Mouse (Mus musculus) limb, embryonic 10.5 days (tissue): ENCODE results near the gene Ubr1. TPM values are rescaled to one million over a fixed set of nuclear protein-coding genes. Genes with fewer than 3 reads are reported as not detected.
A peak's percentile ranks its signal among the peaks of the same experiment; 100 is the strongest.
"Not testable (repeated sequence)": the region's sequence is repeated elsewhere in the genome, so short reads cannot be mapped to it uniquely, and the experiment has no call there.

Source experiments
- DNase-seq: peaks from one replicate; pipeline ENCODE4 v3.0.0-alpha.2; 2017; ENCODE audit warnings: low spot score
- H3K27ac ChIP-seq: fragments of 300-500 bp; sonication (generic); 2 replicates; pipeline ENCODE4 v1.5.1; 2016; ENCODE audit warnings: mild to moderate bottlenecking
- H3K27me3 ChIP-seq: fragments of 300-500 bp; sonication (generic); 2 replicates; pipeline ENCODE4 v1.6.1; 2016; ENCODE audit warnings: low read depth, mild to moderate bottlenecking; ENCODE audit not compliant: poor library complexity, severe bottlenecking
- H3K36me3 ChIP-seq: fragments of 300-500 bp; sonication (generic); 2 replicates; pipeline ENCODE4 v1.6.1; 2016; ENCODE audit warnings: mild to moderate bottlenecking, moderate library complexity
- H3K4me1 ChIP-seq: fragments of 300-500 bp; sonication (generic); 2 replicates; pipeline ENCODE4 v1.6.1; 2016
- H3K4me3 ChIP-seq: fragments of 300-500 bp; sonication (generic); 2 replicates; pipeline ENCODE4 v1.5.1; 2016; ENCODE audit warnings: mild to moderate bottlenecking, moderate library complexity
- H3K9me3 ChIP-seq: fragments of 300-500 bp; sonication (generic); replicated peaks from 2 replicates; pipeline ENCODE4 v1.6.1; 2016; ENCODE audit warnings: mild to moderate bottlenecking
- whole genome bisulfite sequencing: fragments of 180-500 bp; shearing (Covaris S2); methylation state at CpG from one replicate; pipeline ENCODE4 v1.1.7; 2016; 5-methylcytosine and 5-hydroxymethylcytosine counted together
- polyA plus RNA-seq: library from polyadenylated mRNA; unstranded; fragments of >200 nt; fragmentation: Nextera tagmentation; extraction: Ambion mirVana; gene quantifications from 2 replicates; pipeline ENCODE4 v1.2.1, GENCODE M21; 2016

Ubr1 gene
- polyA plus RNA-seq, 1 experiment from 2014 or later: 31.7 TPM

DNA sequence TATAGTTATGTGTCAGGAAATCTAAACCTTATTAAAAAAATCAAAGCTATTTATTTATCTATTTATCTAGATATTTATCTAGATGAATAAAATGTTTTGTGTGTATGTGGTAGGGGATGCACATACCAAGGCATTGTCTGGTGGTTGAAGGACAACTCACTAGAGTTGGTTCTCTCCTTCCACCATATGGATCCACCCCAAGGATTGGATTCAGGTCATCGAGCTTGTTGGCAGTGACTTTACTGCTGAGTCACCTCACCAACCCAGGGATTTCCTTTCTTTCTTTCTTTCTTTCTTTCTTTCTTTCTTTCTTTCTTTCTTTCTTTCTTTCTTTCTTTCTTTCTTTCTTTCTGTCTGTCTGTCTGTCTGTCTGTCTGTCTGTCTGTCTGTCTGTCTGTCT is 26.1 kb upstream of the Ubr1 start:
- not testable (repeated sequence) for H3K27me3 ChIP-seq, H3K4me1 ChIP-seq, H3K36me3 ChIP-seq, DNase-seq, H3K27ac ChIP-seq, H3K4me3 ChIP-seq, H3K9me3 ChIP-seq
- WGBS: 86% methylated on average over 1 of the region's 1 CpGs

GRCm38 (mm10) chr2:120991196-120991595 is 20.7 kb upstream of the Ubr1 start:
- Histone ChIP-seq H3K27ac (no peak overlapping the region), H3K4me3 (no peak overlapping the region), H3K4me1 (no peaks in the 10 kb centered on the region), H3K9me3 (no peaks in the 10 kb centered on the region), H3K36me3 (no peaks in the 10 kb centered on the region), H3K27me3 (no peaks in the 10 kb centered on the region)
- WGBS: 71% methylated on average over 4 of the region's 4 CpGs
- no peak for DNase-seq

DNA sequence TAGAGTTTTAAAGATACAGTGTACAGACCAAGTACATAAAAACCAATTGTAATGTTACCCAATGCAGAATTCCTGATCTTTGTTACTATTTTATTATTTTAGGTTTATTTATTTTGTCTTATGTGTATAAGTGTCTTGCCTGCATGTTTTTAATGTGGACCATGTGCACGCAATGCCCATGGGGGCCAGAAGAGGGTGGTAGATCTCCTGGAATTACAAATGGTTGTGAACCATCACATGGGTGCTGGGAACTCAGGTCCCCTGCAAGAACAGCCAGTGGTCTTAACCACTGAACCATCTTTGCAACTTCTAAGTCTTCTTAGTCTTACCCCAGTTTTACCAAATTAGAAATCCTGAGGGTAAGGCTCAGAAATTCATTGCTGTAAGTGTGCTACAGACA is 14.7 kb upstream of the Ubr1 start:
- H3K36me3 ChIP-seq: no peaks in the 10 kb centered on the region
- H3K4me3 ChIP-seq: no peak overlapping the region
- H3K4me1 ChIP-seq: no peaks in the 10 kb centered on the region
- no peak for DNase-seq
- no peak overlapping the region for H3K27ac ChIP-seq
- H3K27me3 ChIP-seq: no peaks in the 10 kb centered on the region
- no peaks in the 10 kb centered on the region for H3K9me3 ChIP-seq
- WGBS: 85% methylated on average over 1 of the region's 1 CpGs

- Histone ChIP-seq H3K4me1 (no peaks in the 10 kb centered on the region), H3K36me3 (no peaks in the 10 kb centered on the region), H3K27me3 (peaks cover 5% of the 10 kb centered on the region; the same call in 1 of the 2 replicates), H3K9me3 (no peaks in the 10 kb centered on the region), H3K27ac (no peak overlapping the region), H3K4me3 (no peak overlapping the region)
- no peak for DNase-seq
- WGBS: 23% methylated on average over 2 of the region's 2 CpGs
Observed at GRCm38 (mm10) chr2:120983611-120984010, 13.1 kb upstream of the Ubr1 start.

DNA sequence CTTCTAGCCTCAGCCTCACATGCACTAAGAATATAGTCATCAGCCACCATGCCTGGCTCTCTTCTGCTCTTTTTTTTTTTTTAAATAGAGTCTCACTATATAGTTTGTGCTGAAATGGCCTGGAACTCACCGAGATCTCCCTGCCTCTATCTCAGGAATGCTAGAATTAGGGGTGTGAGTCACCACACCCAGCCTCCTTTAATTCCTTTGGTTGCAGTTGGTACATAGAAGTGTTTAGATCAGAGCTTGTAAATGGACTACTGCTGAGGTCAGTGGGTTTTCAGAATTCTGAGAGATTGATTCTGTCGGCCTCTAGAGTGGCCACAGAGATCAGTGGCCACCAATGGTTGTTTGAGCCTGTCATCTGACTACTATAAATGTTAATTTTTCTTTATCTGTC is 10.3 kb upstream of the Ubr1 start:
- Histone ChIP-seq H3K27me3 (peaks cover 28% of the 10 kb centered on the region), H3K4me3 (no peak overlapping the region), H3K4me1 (peaks cover 4% of the 10 kb centered on the region; the same call in 1 of the 2 replicates), H3K36me3 (no peaks in the 10 kb centered on the region), H3K9me3 (no peaks in the 10 kb centered on the region), H3K27ac (no peak overlapping the region)
- WGBS: 59% methylated on average over 2 of the region's 2 CpGs
- DNase-seq: no peak

DNA sequence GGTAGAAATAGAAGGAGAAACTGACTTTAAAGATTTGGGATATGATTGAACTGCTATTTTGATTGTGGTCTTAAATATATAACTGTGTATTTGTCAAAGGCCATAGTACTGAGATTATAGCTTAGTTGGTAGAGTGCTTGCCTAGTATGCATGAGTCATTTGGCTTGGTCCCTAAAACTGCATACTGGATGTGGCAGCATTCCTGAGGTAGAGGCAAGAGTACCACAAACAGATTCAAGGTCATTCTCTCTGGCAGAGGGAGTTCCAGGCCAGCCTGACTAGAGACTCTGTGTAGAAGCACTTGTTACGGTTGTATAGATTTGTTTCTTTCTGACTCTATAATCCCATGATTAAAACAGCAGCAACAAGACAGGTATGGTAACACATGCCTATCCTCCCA is 9.3 kb upstream of the Ubr1 start:
- Histone ChIP-seq H3K4me1 (peaks cover 4% of the 10 kb centered on the region; the same call in 1 of the 2 replicates), H3K27me3 (peaks cover 28% of the 10 kb centered on the region), H3K36me3 (no peaks in the 10 kb centered on the region), H3K27ac (no peak overlapping the region), H3K4me3 (no peak overlapping the region), H3K9me3 (no peaks in the 10 kb centered on the region)
- WGBS: 79% methylated on average over 1 of the region's 1 CpGs
- no peak for DNase-seq

DNA sequence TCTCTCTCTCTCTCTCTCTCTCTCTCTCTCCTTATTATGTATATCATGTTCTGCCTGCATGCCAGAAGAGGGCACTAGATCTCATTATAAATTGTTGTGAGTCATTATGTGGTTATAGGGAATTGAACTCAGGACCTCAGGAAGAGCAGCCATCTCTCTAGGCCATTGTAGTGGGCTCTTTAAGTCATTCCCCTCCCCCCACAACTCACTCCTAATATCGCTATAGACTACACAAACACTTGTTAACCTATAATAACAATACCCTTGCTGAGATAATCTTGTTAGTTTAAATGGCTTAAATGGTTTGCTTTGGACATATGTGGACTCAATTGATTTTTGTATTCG is 8.2 kb upstream of the Ubr1 start:
- Histone ChIP-seq H3K36me3 (no peaks in the 10 kb centered on the region), H3K4me3 (no peak overlapping the region), H3K27me3 (peaks cover 28% of the 10 kb centered on the region), H3K9me3 (no peaks in the 10 kb centered on the region), H3K4me1 (peaks cover 4% of the 10 kb centered on the region; the same call in 1 of the 2 replicates), H3K27ac (no peak overlapping the region)
- DNase-seq: no peak
- WGBS: 66% methylated on average over 2 of the region's 2 CpGs

DNA sequence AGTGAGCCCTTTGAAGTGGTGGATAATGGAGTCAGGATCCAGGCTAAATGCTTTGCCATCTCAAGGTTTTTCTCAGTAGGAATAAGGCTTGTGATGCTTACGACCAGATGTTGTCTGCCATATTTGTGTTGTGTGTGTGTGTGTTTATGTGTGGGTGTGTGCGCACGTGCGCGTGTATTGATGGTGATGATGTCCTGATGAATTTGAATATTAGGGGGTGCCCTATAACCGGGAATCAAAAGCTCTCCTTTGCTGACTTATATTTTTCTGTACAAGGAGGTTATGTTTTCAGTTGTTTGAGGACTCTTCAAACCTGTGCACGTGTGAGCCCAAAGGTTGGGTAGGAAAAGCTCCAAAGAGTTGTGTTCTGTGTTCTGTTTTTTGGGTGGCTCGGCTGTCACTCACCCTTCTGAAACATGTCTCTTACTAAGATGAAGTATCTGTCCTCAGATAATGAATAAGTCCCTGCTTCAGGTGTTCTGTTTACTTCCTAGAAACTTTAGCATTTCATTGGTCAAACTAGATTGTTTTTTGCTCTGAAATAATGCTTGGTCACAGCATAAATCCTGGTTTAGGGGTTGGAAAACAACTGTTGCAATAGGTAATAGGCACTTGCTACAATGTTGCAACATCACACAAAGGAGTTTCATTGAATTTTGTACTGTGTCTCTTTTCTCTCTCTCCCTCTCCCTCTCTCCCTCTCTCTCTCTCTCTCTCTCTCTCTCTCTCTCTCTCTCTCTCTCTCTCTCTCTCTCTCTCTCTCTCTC is 7.6 kb upstream of the Ubr1 start:
- H3K4me1 ChIP-seq: peaks cover 5% of the 10 kb centered on the region; the same call in 1 of the 2 replicates
- H3K27ac ChIP-seq: no peak overlapping the region
- no peaks in the 10 kb centered on the region for H3K9me3 ChIP-seq
- H3K36me3 ChIP-seq: no peaks in the 10 kb centered on the region
- peaks cover 28% of the 10 kb centered on the region for H3K27me3 ChIP-seq
- peak overlapping the region; percentile 81 for H3K4me3 ChIP-seq
- 83% methylated on average over 8 of the region's 8 CpGs for WGBS
- DNase-seq: no peak

- WGBS: under 1% methylated on average over 71 of the region's 71 CpGs
- Histone ChIP-seq H3K4me1 (peaks cover 7% of the 10 kb centered on the region; the same call in 1 of the 2 replicates), H3K9me3 (no peaks in the 10 kb centered on the region), H3K4me3 (peak within 1 kb of the TSS; percentile 81), H3K27me3 (peaks cover 28% of the 10 kb centered on the region), H3K27ac (peak within 1 kb of the TSS; percentile 86), H3K36me3 (no peaks in the 10 kb centered on the region)
- peak; percentile 71 for DNase-seq
Observed at GRCm38 (mm10) chr2:120976990-120977925, 6.7 kb upstream of the Ubr1 start, which contains the start of gene Tmem62. TSS of gene Tmem62 (plus strand) at chr2:120977017.

- no peak overlapping the region for H3K27ac ChIP-seq
- 49% methylated on average over 4 of the region's 4 CpGs for WGBS
- peak overlapping the region; percentile 81 for H3K4me3 ChIP-seq
- H3K27me3 ChIP-seq: peaks cover 28% of the 10 kb centered on the region
- H3K9me3 ChIP-seq: no peaks in the 10 kb centered on the region
- no peak for DNase-seq
- H3K36me3 ChIP-seq: no peaks in the 10 kb centered on the region
- peaks cover 7% of the 10 kb centered on the region; the same call in 1 of the 2 replicates for H3K4me1 ChIP-seq
Observed at GRCm38 (mm10) chr2:120976308-120976707, 5.8 kb upstream of the Ubr1 start.

- Histone ChIP-seq H3K27ac (no peak overlapping the region), H3K27me3 (peaks cover 18% of the 10 kb centered on the region)
- WGBS: 24% methylated on average over 5 of the region's 5 CpGs
Observed at GRCm38 (mm10) chr2:120972964-120973363, 2.4 kb upstream of the Ubr1 start.

GRCm38 (mm10) chr2:120972257-120972656 is 1.7 kb upstream of the Ubr1 start:
- 96% methylated on average over 8 of the region's 8 CpGs for WGBS
- H3K36me3 ChIP-seq: not testable (repeated sequence)

More at GRCm38 (mm10) chr2:120972964-120973363, 2.4 kb upstream of the Ubr1 start:
- DNase-seq: no peak
- Histone ChIP-seq H3K36me3 (no peaks in the 10 kb centered on the region), H3K4me3 (0 out of 2 replicates have a peak overlapping the region, but pooled peaks have one; percentile 1), H3K9me3 (no peaks in the 10 kb centered on the region), H3K4me1 (peaks cover 20% of the 10 kb centered on the region)

DNA sequence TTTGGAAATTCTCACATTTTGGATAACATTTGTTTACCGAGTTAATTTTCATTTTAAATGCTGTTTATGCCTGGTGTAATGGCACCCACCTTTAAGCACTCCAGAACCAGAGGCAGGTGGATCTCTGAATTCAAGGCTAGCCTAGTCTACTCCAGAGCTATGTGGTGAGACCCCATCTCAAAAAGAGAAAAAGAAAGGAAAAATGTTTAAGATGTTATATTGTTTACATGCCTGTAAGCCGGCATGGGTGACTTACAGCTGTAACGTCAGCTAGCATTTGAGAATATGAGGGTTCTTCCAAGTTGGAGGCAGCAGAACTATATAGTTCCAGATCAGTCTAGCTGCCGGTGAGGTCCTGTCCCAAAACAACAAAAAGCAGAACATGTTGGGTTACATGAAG is 1.3 kb upstream of the Ubr1 start:
- Histone ChIP-seq H3K4me1 (peaks cover 15% of the 10 kb centered on the region), H3K27me3 (peaks cover 6% of the 10 kb centered on the region), H3K27ac (no peak overlapping the region), H3K4me3 (no peak overlapping the region), H3K9me3 (no peaks in the 10 kb centered on the region), H3K36me3 (peaks cover 2% of the 10 kb centered on the region; the same call in 1 of the 2 replicates)
- 91% methylated on average over 4 of the region's 4 CpGs for WGBS
- DNase-seq: no peak

More at GRCm38 (mm10) chr2:120972257-120972656, 1.7 kb upstream of the Ubr1 start:
- not testable (repeated sequence) for H3K9me3 ChIP-seq, H3K4me3 ChIP-seq, H3K27ac ChIP-seq, DNase-seq
- H3K27me3 ChIP-seq: peaks cover 11% of the 10 kb centered on the region
- H3K4me1 ChIP-seq: peaks cover 15% of the 10 kb centered on the region
